Mouse (Mus musculus) liver, postnatal 0 days (tissue): ENCODE results near the gene Gzmf.

Experiments
- CTCF ChIP-seq: sonication (generic); IDR thresholded peaks from 2 replicates; pipeline ENCODE4 v1.5.1; 2016; ENCODE audit warnings: antibody characterized with exemption, low read depth
- EP300 ChIP-seq: IDR thresholded peaks from 2 replicates; pipeline ENCODE4 v1.6.1; 2016; ENCODE audit warnings: antibody characterized with exemption, low read depth, mild to moderate bottlenecking

DNA sequence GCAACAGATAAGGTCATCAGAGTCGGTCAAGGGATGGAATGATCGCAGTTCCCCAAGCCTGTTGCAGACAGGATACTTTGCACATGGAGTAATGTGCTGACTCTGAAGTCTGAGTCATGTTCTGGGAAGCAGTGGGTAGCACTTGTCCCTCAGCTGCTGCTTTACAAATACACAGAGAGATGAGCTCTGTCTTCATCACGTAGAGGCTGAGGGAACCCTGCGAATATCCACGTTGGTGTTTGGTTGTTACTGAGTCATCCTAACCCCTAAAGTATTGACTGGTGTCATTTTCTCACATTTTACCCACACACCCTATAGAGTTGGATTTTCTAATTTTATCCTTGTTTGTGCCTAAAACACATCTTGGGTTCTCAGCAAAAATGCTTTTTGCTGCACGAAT, 43.2 kb downstream of the Gzmf start:
- TF ChIP-seq CTCF (no peak), EP300 (no peak)
